Mouse (Mus musculus): Measurements from ENCODE around the gene Shank2. TPM values are rescaled to one million over a fixed set of nuclear protein-coding genes. Genes with fewer than 3 reads are reported as not detected.

Gene Shank2
- total RNA-seq, 4 experiments from 2014 or later = 15.1 to 28.5 (median 23.6) TPM

- DNase-seq = no peak
Measured at GRCm38 (mm10) chr7:144427460-144427859, 425.7 kb downstream of the Shank2 start.

GRCm38 (mm10) chr7:144432920-144433319 lies 431.2 kb downstream of the Shank2 start:
- no peak for DNase-seq

GRCm38 (mm10) chr7:144438811-144439210 lies 437.1 kb downstream of the Shank2 start:
- no peak for DNase-seq

- no peak for DNase-seq
Measured at GRCm38 (mm10) chr7:144441466-144441865, 439.7 kb downstream of the Shank2 start.

GRCm38 (mm10) chr7:144441976-144442375 lies 440.2 kb downstream of the Shank2 start:
- no peak for DNase-seq

GRCm38 (mm10) chr7:144444788-144445187 lies 443.1 kb downstream of the Shank2 start:
- no peak for DNase-seq

GRCm38 (mm10) chr7:144447146-144447545 lies 445.4 kb downstream of the Shank2 start:
- DNase-seq = no peak

- no peak for DNase-seq
Measured at GRCm38 (mm10) chr7:144448186-144448585, 446.5 kb downstream of the Shank2 start.

- DNase-seq = peak; percentile 96
Measured at GRCm38 (mm10) chr7:144449637-144450570, 448.2 kb downstream of the Shank2 start.

GRCm38 (mm10) chr7:144450661-144451060 lies 448.9 kb downstream of the Shank2 start:
- no peak for DNase-seq

GRCm38 (mm10) chr7:144458881-144459280 lies 457.2 kb downstream of the Shank2 start:
- peak; percentile 77 for DNase-seq

- no peak for DNase-seq
Measured at GRCm38 (mm10) chr7:144461246-144461902, 459.6 kb downstream of the Shank2 start.

- no peak for DNase-seq
Measured at GRCm38 (mm10) chr7:144462577-144462976, 460.8 kb downstream of the Shank2 start.

GRCm38 (mm10) chr7:144468741-144469140 lies 467.0 kb downstream of the Shank2 start:
- no peak for DNase-seq

GRCm38 (mm10) chr7:144469181-144469641 lies 467.5 kb downstream of the Shank2 start:
- DNase-seq = no peak

- DNase-seq = no peak
Measured at GRCm38 (mm10) chr7:144469908-144470544, 468.3 kb downstream of the Shank2 start.

GRCm38 (mm10) chr7:144470545-144471059 lies 468.9 kb downstream of the Shank2 start, which contains the start of gene Cttn:
TSS of gene Cttn (minus strand) at chr7:144471009.
- peak; percentile 89 for DNase-seq

- DNase-seq = no peak
Measured at GRCm38 (mm10) chr7:144471103-144471502, 469.4 kb downstream of the Shank2 start.

GRCm38 (mm10) chr7:144473486-144473885 lies 471.8 kb downstream of the Shank2 start:
- DNase-seq = no peak

All from adrenal gland, adult 8-10 months (tissue).